Mouse (Mus musculus) MEL (cell line): ENCODE results near the gene Taar7f. TPM values are rescaled to one million over a fixed set of nuclear protein-coding genes. Genes with fewer than 3 reads are reported as not detected.

Experiments
- DNase-seq: peaks from one replicate; pipeline ENCODE4 v3.0.0; 2011; ENCODE audit warnings: low read depth, low spot score
- H3K27ac ChIP-seq: 2 replicates; pipeline ENCODE4 v1.5.1; 2012; ENCODE audit warnings: low read depth, mild to moderate bottlenecking, control low read depth, low read length, moderate library complexity; ENCODE audit not compliant: control insufficient read depth
- H3K27me3 ChIP-seq, 2 experiments: fragments of 150-350 bp in 1 of 2; sonication (generic) in 1 of 2; 2 replicates each; pipeline ENCODE4 v1.6.1; 2012; ENCODE audit warnings: low read length in 2 of 2, mild to moderate bottlenecking in 2 of 2, improper control_type of control experiment in 1 of 2, moderate library complexity in 1 of 2; ENCODE audit not compliant: insufficient read depth in 2 of 2, control insufficient read depth in 1 of 2
- H3K36me3 ChIP-seq, 2 experiments: 2 replicates each; pipeline ENCODE4 v1.6.1; 2012 to 2014; ENCODE audit warnings: low read length in 2 of 2, improper control_type of control experiment in 1 of 2, inconsistent platforms in 1 of 2, mild to moderate bottlenecking in 1 of 2; ENCODE audit not compliant: insufficient read depth in 2 of 2, control insufficient read depth in 1 of 2
- H3K4me1 ChIP-seq, 2 experiments: fragments of 150-350 bp in 1 of 2; sonication (generic) in 1 of 2; 2 replicates each; pipeline ENCODE4 v1.6.1; 2012; ENCODE audit warnings: low read length in 2 of 2, improper control_type of control experiment in 1 of 2, mild to moderate bottlenecking in 1 of 2; ENCODE audit not compliant: insufficient read depth in 2 of 2, control insufficient read depth in 1 of 2
- H3K4me3 ChIP-seq, 2 experiments: fragments of 150-350 bp in 1 of 2; sonication (generic) in 1 of 2; 2 replicates each; pipeline ENCODE4 v1.5.1; 2012; ENCODE audit warnings: low read depth in 2 of 2, low read length in 2 of 2, mild to moderate bottlenecking in 2 of 2, moderate library complexity in 2 of 2, control low read depth in 1 of 2, improper control_type of control experiment in 1 of 2; ENCODE audit not compliant: control insufficient read depth in 1 of 2, insufficient read depth in 1 of 2
- H3K79me2 ChIP-seq: 2 replicates; pipeline ENCODE4 v1.6.1; 2012; ENCODE audit warnings: mild to moderate bottlenecking, low read length, moderate library complexity; ENCODE audit not compliant: control insufficient read depth, poor library complexity, insufficient read depth
- H3K9ac ChIP-seq: 2 replicates; pipeline ENCODE4 v1.6.1; 2012; ENCODE audit warnings: low read depth, mild to moderate bottlenecking, control low read depth, low read length, moderate library complexity; ENCODE audit not compliant: control insufficient read depth, poor library complexity, severe bottlenecking
- H3K9me3 ChIP-seq: fragments of 150-350 bp; sonication (generic); replicated peaks from 2 replicates; pipeline ENCODE4 v1.6.1; 2012; ENCODE audit warnings: mild to moderate bottlenecking, low read length, improper control_type of control experiment, moderate library complexity; ENCODE audit not compliant: insufficient read depth
- BHLHE40 ChIP-seq: IDR thresholded peaks from 2 replicates; pipeline ENCODE4 v1.6.1; 2012; ENCODE audit warnings: low read depth, mild to moderate bottlenecking, inconsistent platforms, low read length, improper control_type of control experiment, borderline replicate concordance
- CHD1 ChIP-seq: IDR thresholded peaks from 2 replicates; pipeline ENCODE4 v1.6.1; 2012; ENCODE audit warnings: low read depth, mild to moderate bottlenecking, inconsistent platforms, low read length, improper control_type of control experiment
- CHD2 ChIP-seq: IDR thresholded peaks from 2 replicates; pipeline ENCODE4 v1.6.1; 2011; ENCODE audit warnings: low read length, improper control_type of control experiment
- CTCF ChIP-seq, 3 experiments: IDR thresholded peaks in 2 of 3; conservative IDR thresholded peaks in 1 of 3; 2 replicates each; pipeline ENCODE4 v1.5.1; 2011 to 2012; ENCODE audit warnings: low read length in 3 of 3, low read depth in 2 of 3, mild to moderate bottlenecking in 2 of 3, improper control_type of control experiment in 1 of 3, inconsistent platforms in 1 of 3, mixed read lengths in 1 of 3, moderate library complexity in 1 of 3; ENCODE audit not compliant: control insufficient read depth in 1 of 3, insufficient read depth in 1 of 3, poor library complexity in 1 of 3, severe bottlenecking in 1 of 3
- ELF1 ChIP-seq: IDR thresholded peaks from 2 replicates; pipeline ENCODE4 v1.6.1; 2014; ENCODE audit warnings: low read depth, mild to moderate bottlenecking, inconsistent platforms, low read length, improper control_type of control experiment, moderate library complexity
- EP300 ChIP-seq, 2 experiments: IDR thresholded peaks; 2 replicates each; pipeline ENCODE4 v1.6.1; 2011; ENCODE audit warnings: improper control_type of control experiment in 2 of 2, low read length in 2 of 2, low read depth in 1 of 2, mild to moderate bottlenecking in 1 of 2
- HCFC1 ChIP-seq: IDR thresholded peaks from 2 replicates; pipeline ENCODE4 v1.6.1; 2012; ENCODE audit warnings: low read depth, mild to moderate bottlenecking, inconsistent platforms, low read length, improper control_type of control experiment, moderate library complexity
- KAT2A ChIP-seq: conservative IDR thresholded peaks from 2 replicates; pipeline ENCODE4 v1.6.1; 2012; ENCODE audit warnings: low read depth, low read length, improper control_type of control experiment, inconsistent platforms
- MAFK ChIP-seq: IDR thresholded peaks from 2 replicates; pipeline ENCODE4 v1.6.1; 2011; ENCODE audit warnings: low read depth, mild to moderate bottlenecking, low read length, improper control_type of control experiment, borderline replicate concordance
- MAZ ChIP-seq: IDR thresholded peaks from 2 replicates; pipeline ENCODE4 v1.6.1; 2012; ENCODE audit warnings: low read depth, mild to moderate bottlenecking, inconsistent platforms, low read length, improper control_type of control experiment
- MEF2A ChIP-seq: IDR thresholded peaks from 2 replicates; pipeline ENCODE4 v1.6.1; 2014; ENCODE audit warnings: low read depth, mild to moderate bottlenecking, inconsistent platforms, low read length, improper control_type of control experiment; ENCODE audit not compliant: poor library complexity, insufficient replicate concordance, severe bottlenecking; ENCODE audit errors: extremely low read depth
- MXI1 ChIP-seq: IDR thresholded peaks from 2 replicates; pipeline ENCODE4 v1.6.1; 2011; ENCODE audit warnings: mild to moderate bottlenecking, low read depth, low read length, improper control_type of control experiment
- MYC ChIP-seq: IDR thresholded peaks from 2 replicates; pipeline ENCODE4 v1.6.1; 2011; ENCODE audit warnings: low read depth, mild to moderate bottlenecking, low read length, improper control_type of control experiment, moderate library complexity
- NRF1 ChIP-seq: IDR thresholded peaks from 2 replicates; pipeline ENCODE4 v1.6.1; 2014; ENCODE audit warnings: low read depth, mild to moderate bottlenecking, inconsistent platforms, low read length, improper control_type of control experiment, moderate library complexity; ENCODE audit not compliant: poor library complexity, insufficient read depth, severe bottlenecking
- POLR2A ChIP-seq, 2 experiments: IDR thresholded peaks; 2 replicates each; pipeline ENCODE4 v1.6.1; 2011 to 2012; ENCODE audit warnings: low read length in 2 of 2, mild to moderate bottlenecking in 2 of 2, control low read depth in 1 of 2, improper control_type of control experiment in 1 of 2, low read depth in 1 of 2, moderate library complexity in 1 of 2; ENCODE audit not compliant: control insufficient read depth in 1 of 2, insufficient read depth in 1 of 2, poor library complexity in 1 of 2
- POLR2AphosphoS2 ChIP-seq: IDR thresholded peaks from 2 replicates; pipeline ENCODE4 v1.6.1; 2011; ENCODE audit warnings: low read length, improper control_type of control experiment
- RAD21 ChIP-seq: IDR thresholded peaks from 2 replicates; pipeline ENCODE4 v1.6.1; 2011; ENCODE audit warnings: mild to moderate bottlenecking, low read depth, low read length, improper control_type of control experiment
- RCOR1 ChIP-seq: IDR thresholded peaks from 2 replicates; pipeline ENCODE4 v1.6.1; 2012; ENCODE audit warnings: low read depth, mild to moderate bottlenecking, inconsistent platforms, low read length, improper control_type of control experiment
- SIN3A ChIP-seq: IDR thresholded peaks from 2 replicates; pipeline ENCODE4 v1.6.1; 2012; ENCODE audit warnings: low read length, improper control_type of control experiment, inconsistent platforms
- SMC3 ChIP-seq: IDR thresholded peaks from 2 replicates; pipeline ENCODE4 v1.6.1; 2011; ENCODE audit warnings: low read depth, low read length, improper control_type of control experiment
- TAL1 ChIP-seq: IDR thresholded peaks from 2 replicates; pipeline ENCODE4 v1.6.1; 2012; ENCODE audit warnings: mild to moderate bottlenecking, inconsistent platforms, low read length, moderate library complexity, mixed read lengths
- TBP ChIP-seq: IDR thresholded peaks from 2 replicates; pipeline ENCODE4 v1.8.0; 2011; ENCODE audit warnings: low read depth, low read length, improper control_type of control experiment
- TCF12 ChIP-seq: IDR thresholded peaks from 2 replicates; pipeline ENCODE4 v1.6.1; 2014; ENCODE audit warnings: low read depth, mild to moderate bottlenecking, inconsistent platforms, low read length, improper control_type of control experiment, moderate library complexity
- USF1 ChIP-seq: IDR thresholded peaks from 2 replicates; pipeline ENCODE4 v1.6.1; 2014; ENCODE audit warnings: low read depth, mild to moderate bottlenecking, inconsistent platforms, low read length, improper control_type of control experiment, moderate library complexity
- ZC3H11A ChIP-seq: IDR thresholded peaks from 2 replicates; pipeline ENCODE4 v1.6.1; 2012; ENCODE audit warnings: low read depth, mild to moderate bottlenecking, inconsistent platforms, low read length, improper control_type of control experiment
- polyA plus RNA-seq, 2 experiments: library from polyadenylated mRNA; stranded (reverse) in 1 of 2; unstranded in 1 of 2; fragments of >175 nt in 1 of 2; fragments of >200 nt in 1 of 2; gene quantifications; 2 replicates each; pipeline versions ENCODE4 v1.2.1 to v1.2.4; 2012; ENCODE audit warnings: low replicate concordance in 2 of 2, low read depth in 1 of 2; ENCODE audit not compliant: insufficient read length in 2 of 2, insufficient read depth in 1 of 2, missing spikeins in 1 of 2
- total RNA-seq: library from RNA; depleted of rRNA; stranded (reverse); fragments of 300-350 nt; gene quantifications from 2 replicates; pipeline ENCODE4 v1.2.3, GENCODE M21; 2012

Gene Taar7f
- total and polyA plus RNA-seq, 3 experiments: not detected

DNA sequence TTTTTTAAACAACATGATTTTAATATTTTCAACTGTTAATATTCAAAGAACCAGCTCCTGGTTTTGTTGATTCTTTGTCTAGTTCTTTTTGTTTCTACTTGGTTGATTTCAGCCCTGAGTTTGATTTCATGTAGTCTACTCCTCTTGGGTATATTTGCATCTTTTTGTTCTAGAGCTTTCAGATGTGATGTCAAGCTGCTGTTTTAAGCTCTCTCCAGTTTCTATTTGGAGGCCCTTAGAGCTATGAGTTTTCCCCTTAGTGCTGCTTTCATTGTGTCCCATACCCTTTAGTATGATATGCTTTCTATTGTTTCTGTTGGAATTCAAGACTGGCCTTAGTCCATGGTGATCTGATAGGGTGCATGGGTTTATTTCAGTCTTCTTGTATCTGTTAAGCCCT, 18.0 kb upstream of the Taar7f start:
- Histone ChIP-seq H3K4me1 (no peaks in the 10 kb centered on the region), H3K9me3 (no peaks in the 10 kb centered on the region), H3K36me3 (no peaks in the 10 kb centered on the region), H3K4me3 (no peak overlapping the region), H3K79me2 (no peaks in the 10 kb centered on the region), H3K27ac (no peak overlapping the region), H3K27me3 (no peaks in the 10 kb centered on the region), H3K9ac (no peak overlapping the region)
- no peak for TF ChIP-seq TAL1
- TF ChIP-seq NRF1: no peak
- no peak for TF ChIP-seq BHLHE40
- no peak for TF ChIP-seq MAFK
- TF ChIP-seq HCFC1: no peak
- no peak for TF ChIP-seq POLR2AphosphoS2
- TF ChIP-seq SMC3: no peak
- TF ChIP-seq EP300 (IDR thresholded peaks at IDR 0.05; ENCODE audit: low read depth in 1 of 2, low read length in 2 of 2): no peak
- no peak for TF ChIP-seq MXI1
- TF ChIP-seq TBP: no peak
- no peak for TF ChIP-seq USF1
- no peak for TF ChIP-seq TCF12
- no peak for TF ChIP-seq ELF1
- TF ChIP-seq RCOR1: no peak
- no peak for TF ChIP-seq KAT2A
- no peak for TF ChIP-seq CHD1
- no peak for TF ChIP-seq POLR2A (IDR thresholded peaks at IDR 0.05; ENCODE audit: control insufficient read depth in 1 of 2, insufficient read depth in 1 of 2, low read depth in 1 of 2, low read length in 2 of 2, poor library complexity in 1 of 2)
- no peak for TF ChIP-seq ZC3H11A
- no peak for TF ChIP-seq MEF2A
- no peak for DNase-seq

DNA sequence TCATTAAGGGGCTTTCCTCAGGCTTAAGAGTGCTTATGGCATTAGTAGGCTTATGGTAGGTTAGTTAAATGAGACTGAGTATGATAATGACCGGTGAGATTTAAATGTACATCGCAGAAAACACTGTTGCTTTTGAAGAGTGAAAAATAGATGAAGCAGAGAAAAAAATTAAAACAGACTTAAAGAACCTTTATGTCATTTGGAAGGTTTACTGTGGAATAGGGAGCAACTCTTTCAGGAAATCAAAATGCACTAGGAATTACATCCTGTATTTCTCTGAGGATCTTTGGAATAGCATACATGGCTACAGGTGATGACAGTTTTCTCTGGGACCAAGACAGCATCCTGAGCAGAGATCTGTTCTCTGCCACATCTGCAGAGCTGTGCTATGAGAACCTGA, 12.0 kb upstream of the Taar7f start, which contains the start of gene Taar7e:
TSS of gene Taar7e (plus strand) at position 301 of the 400 bp plus-strand sequence.
- Histone ChIP-seq H3K9ac (no peak within 1 kb of the TSS), H3K4me1 (no peaks in the 10 kb centered on the region), H3K36me3 (no peaks in the 10 kb centered on the region), H3K27ac (no peak within 1 kb of the TSS), H3K4me3 (no peak within 1 kb of the TSS), H3K27me3 (no peaks in the 10 kb centered on the region; a peak in 2 of 4 replicates), H3K79me2 (no peaks in the 10 kb centered on the region), H3K9me3 (no peaks in the 10 kb centered on the region)
- no peak for DNase-seq
- no peak for TF ChIP-seq MAZ
- TF ChIP-seq TAL1: no peak
- no peak for TF ChIP-seq CTCF (IDR thresholded peaks at IDR 0.05 in 2 of 3, conservative IDR thresholded peaks at IDR 0.05 in 1 of 3; ENCODE audit: control insufficient read depth in 1 of 3, insufficient read depth in 1 of 3, low read depth in 2 of 3, low read length in 3 of 3, poor library complexity in 1 of 3, severe bottlenecking in 1 of 3)
- TF ChIP-seq MYC: no peak
- TF ChIP-seq ELF1: no peak
- no peak for TF ChIP-seq MAFK
- TF ChIP-seq HCFC1: no peak
- TF ChIP-seq MXI1: no peak
- TF ChIP-seq SIN3A: no peak
- no peak for TF ChIP-seq CHD2
- TF ChIP-seq CHD1: no peak
- TF ChIP-seq RAD21: no peak
